Mouse (Mus musculus): ENCODE data around the gene Ptpn13.

The Ptpn13 gene

DNA sequence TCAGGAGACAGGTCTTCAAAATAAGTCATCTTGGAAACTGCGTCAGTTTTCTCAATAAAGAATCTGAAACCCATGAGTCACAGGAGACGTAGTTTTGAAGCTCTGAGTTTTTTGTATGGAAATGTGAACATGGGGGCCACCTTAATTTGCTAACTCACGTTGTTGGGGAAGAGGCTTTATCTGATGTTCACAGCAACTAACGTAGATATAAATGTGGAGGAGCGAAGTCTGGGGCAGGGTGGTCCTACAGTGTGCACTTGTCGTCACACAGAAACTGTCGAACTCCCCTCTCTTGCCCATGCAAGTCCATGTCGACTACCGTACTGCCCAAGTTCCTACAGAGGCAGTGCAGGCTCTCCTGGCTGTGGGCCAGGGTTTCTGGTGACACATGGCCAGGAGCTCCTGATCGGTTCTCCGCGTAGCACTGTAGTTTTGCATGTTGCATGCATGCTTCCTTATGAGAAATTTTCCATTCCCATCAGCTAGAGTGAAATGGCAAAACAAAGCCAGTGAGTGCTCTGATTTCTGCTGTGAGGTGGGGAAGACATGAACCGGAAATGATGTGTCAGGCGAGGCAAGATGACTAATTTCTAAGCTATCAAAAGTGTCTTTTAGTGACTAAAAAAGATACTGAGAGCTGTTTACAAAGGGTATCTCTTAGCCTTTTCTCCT, 93.9 kb downstream of the Ptpn13 start:
- DNase-seq (ENCODE audit: low spot score in 2 of 2), result no peak

DNA sequence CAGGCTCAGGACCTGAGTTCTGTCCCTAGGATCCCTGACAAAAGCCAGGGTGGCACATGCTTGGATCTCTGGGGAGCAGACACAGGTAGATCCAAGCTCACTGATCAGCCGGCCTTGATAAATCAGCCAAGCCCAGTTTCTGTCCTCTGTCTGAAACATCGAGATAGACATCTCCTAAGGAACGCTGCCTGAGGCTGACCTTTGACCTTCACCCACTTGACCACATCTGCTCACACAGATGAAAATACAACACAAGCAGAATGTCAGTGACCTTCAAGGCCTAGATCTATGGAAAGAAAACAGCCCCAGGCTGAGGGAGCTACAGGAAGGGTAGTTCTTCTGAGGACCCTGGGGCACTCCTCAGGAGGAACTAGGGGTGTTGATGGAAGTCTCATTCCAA, 97.4 kb downstream of the Ptpn13 start:
- DNase-seq (ENCODE audit: low spot score in 2 of 2), result no peak

DNA sequence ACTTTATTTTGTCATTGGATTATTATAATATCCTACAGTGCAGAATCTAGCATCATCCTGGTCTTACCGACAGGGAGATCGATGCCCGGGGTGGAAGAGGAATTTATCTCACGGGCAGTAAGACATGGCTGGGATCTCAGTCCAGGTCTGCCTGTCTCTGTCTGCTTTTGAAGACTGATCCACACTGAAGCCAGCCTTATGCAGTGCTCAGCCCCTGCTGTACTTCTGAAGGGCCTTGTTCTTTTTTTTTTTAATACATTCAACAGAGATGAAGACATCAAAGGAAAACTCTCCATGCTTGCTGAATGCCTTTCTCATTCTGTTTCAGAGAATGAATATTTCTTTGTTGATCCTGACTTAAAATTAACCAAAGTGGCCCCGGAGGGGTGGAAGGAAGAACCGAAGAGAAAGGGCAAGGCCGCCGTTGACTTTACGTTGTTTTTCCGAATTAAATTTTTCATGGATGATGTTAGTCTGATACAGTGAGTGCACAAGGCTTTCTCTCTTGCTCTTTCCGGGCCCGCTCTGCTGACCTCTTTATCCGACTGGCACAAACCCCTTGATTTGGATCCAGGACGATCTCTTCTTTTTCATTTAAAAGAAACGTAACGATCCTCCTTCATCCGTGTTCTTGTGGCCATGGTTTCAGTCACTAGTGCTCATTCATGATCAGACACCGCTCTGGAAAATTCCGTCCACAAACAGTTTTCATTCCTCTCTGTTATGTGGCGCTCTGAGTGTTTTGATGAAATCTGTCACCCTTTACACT, 101.9 kb downstream of the Ptpn13 start:
- no peak for DNase-seq (ENCODE audit: low spot score in 2 of 2)

DNA sequence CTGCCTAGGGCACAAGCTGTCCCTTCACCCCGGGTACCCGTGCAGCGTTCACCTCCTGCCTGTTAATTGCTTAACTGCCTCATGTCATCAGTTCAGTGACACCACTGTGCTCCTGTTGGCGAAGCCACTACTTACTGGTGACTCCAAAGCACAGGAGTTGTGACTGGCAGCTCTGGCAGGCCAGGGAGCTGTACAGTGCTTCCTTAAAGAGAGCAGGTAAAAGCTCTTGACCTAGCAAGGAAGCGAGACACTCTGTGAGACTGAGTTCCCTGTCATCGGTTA, 102.4 kb downstream of the Ptpn13 start:
- DNase-seq (ENCODE audit: low spot score in 2 of 2), result no peak

DNA sequence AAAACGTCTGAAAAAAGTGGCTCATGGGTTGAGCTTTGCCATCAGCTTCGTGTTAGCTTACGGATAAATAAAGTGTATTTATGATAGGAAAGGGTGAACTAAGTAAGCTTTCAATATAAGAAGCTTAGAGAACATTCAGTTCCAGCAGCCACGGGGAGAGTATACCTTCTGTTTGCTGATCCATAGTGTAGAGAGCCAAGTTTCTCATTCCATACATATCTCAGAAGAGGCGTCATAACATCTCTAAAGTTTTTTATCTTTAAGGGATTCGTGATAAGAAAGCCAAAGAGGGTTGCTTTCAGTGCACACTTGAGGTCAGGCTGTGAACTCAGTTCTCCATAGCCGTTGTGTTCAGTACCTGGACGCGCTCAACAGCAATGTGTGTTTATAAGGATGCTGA, 105.2 kb downstream of the Ptpn13 start:
- no peak for DNase-seq (ENCODE audit: low spot score in 2 of 2)

DNA sequence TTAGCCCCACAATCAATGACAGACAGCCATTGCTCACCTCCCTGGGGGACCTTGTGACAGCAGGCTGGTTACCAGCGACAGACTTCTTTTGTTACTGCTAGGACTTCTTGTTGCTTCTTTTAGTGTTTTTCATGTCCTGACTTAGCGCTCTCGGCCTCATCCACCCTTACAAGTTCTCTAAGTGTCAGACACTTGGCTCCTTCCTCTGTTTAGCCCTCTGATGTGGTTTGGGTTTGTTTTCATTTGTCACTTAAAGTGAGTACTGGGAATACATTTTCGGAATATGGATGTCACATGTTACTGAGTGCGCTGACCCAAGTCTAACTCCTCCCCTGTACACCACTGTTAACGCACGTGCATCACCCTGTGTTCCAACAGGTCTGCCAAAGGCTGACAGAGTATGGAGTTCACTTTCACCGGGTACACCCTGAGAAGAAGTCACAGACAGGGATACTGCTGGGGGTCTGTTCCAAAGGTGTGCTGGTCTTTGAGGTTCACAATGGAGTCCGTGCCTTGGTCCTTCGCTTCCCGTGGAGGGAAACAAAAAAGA, 107.9 kb downstream of the Ptpn13 start:
- no peak for DNase-seq (ENCODE audit: low spot score in 2 of 2)

DNA sequence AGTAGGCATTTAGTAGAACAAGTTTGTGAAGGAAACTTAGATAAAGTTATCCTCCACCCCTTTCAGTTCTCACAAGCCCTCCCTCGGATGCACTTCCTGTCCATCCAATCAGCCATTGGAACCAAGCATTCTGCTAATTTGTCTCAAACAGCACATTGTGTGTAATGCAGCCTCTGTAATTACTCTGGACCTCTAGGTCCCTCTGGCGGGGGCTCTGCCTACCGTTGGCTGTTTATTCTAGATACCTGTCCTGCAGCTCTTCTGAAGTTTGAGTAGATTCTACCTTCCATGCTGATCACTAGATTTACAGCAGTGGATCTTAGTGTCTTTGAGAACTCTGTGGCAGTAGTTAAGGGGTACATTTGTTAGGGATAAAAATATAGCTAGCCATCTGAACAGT, 109.5 kb downstream of the Ptpn13 start:
- DNase-seq (ENCODE audit: low spot score in 2 of 2), result no peak

DNA sequence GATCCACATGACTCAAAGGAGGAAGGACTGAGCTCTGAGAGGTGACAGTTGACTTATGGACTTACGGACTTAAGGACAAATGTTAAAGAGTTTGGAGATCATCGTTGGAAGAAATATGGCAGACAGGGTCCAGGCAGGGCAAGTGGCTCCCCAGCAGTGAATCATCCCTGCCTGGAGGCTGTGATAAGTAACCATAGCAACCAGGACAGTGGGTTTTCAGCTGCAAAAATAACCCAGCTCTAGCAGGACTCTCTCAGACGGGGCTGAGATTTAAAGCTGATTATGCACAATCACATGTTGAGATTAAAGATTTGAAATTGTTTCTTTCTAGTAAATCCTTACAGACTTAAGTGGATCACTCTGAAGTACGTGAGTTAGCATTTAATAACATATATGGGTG, 112.4 kb downstream of the Ptpn13 start:
- no peak for DNase-seq (ENCODE audit: low spot score in 2 of 2)

DNA sequence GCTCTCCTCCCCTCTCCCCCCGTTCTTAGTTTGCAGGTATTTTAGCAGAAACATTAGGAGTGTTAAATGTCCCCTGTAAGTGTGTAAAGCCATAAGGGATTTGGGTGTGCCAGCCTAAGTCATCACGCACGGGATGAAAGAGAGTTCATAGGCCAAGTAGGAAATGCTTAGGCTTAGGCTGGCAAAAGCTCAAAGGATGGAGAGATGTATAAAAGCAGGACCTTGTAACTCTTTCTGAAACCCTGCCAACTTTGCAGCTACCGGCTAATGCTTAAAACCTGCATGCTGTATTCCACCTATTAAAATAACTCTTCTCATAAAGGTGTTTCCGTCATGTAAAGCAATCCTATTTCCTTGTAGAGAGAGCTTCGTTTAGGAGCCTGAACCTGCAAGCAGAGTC, 115.6 kb downstream of the Ptpn13 start:
- DNase-seq (ENCODE audit: low spot score in 2 of 2), result no peak

DNA sequence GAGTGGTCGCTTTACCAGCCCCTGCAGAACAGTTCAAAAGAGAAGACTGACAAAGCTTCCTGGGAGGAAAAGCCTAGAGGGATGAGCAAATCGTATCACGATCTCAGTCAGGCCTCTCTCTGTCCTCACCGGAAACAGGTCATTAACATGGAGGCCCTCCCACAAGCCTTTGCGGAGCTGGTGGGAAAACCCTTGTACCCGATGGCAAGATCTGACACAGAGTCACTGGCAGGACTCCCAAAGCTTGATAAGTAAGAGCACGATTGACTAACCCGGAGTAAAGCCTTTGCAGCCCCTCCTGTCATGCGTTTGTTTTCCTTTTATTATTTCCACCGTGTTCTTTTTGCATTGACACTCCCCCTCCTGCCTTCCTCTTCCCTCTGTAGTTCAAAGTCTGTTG, 116.1 kb downstream of the Ptpn13 start:
- DNase-seq (ENCODE audit: low spot score in 2 of 2), result no peak

DNA sequence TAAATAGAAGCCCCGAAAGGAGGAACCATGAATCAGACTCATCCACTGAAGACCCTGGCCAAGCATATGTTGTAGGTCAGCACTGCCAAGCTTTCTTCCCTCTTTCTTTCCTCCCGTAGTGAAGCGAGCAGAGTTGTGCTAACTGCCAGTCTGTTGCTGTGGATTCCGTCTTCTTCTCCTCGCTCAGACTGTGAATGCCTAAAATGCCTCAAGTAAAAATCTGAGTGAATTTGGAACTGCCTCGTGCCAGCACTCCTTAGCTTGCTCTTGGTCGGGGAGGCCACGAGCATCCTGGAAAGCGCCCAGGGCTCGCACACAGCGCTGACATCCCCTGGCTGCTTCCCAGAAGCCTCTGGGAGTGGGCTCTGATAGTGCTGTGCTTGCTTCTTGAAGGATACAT, 116.5 kb downstream of the Ptpn13 start:
- no peak for DNase-seq (ENCODE audit: low spot score in 2 of 2)

DNA sequence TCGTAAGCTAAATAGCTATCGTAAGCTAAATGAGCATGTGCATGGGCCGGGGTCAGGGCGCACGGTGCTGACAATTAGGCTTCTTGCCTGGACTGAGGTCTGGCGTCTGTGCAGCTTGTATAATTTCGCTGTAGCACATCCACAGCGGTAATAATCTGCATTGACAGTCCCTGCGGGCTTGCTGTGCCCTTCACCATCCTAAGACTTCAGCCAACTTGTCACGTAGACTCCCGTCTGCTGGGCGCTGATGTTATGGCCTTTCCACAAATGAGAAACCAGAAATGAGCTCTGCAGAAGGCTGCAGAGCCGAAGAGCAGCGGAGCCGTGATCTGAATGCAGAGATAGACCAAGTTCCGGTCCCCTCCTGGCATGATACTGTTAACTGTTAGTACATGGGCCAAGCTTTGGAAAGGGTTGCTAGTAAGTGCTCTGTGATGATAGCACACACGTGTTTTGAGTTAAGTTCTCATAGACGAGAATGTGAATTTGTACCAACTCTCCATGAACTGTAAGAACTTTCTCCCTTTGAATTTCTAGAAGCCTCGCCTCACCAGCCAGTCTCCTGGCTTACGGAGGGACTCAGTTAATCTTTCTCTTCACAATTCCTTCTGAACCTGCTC, 120.5 kb downstream of the Ptpn13 start:
- DNase-seq (ENCODE audit: low spot score in 2 of 2), result no peak

DNA sequence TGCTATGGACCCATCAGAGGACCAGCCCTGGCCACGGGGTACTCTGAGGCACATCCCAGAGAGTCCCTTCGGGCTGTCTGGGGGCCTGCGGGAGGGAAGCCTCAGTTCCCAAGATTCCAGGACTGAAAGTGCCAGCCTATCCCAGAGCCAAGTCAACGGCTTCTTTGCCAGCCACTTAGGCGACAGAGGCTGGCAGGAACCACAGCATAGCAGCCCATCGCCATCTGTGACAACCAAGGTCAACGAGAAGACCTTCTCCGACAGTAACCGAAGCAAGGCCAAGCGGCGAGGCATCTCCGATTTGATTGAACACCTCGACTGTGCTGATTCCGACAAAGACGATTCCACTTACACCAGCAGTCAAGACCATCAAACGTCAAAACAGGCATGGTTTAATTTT, 129.8 kb downstream of the Ptpn13 start:
- no peak for DNase-seq (ENCODE audit: low spot score in 2 of 2)

DNA sequence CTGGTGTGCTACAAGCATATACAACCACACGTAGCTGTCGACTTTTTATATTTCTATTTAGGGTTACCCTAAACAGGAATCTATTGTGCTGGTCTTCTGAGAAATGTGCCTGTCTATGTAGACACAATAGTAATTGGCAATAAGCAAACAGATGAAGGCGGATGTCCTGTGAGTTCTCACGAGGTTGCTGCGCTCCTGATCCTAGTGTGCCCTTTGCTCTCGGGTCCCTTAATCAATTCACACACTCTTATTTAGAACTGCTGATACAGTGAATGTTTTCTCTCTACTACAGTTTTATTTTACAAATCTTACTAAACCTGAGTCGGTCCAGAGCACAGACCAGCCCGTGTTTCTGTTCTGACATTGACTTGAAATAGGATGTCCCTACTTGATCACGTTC, 135.6 kb downstream of the Ptpn13 start:
- DNase-seq (ENCODE audit: low spot score in 2 of 2), result no peak

DNA sequence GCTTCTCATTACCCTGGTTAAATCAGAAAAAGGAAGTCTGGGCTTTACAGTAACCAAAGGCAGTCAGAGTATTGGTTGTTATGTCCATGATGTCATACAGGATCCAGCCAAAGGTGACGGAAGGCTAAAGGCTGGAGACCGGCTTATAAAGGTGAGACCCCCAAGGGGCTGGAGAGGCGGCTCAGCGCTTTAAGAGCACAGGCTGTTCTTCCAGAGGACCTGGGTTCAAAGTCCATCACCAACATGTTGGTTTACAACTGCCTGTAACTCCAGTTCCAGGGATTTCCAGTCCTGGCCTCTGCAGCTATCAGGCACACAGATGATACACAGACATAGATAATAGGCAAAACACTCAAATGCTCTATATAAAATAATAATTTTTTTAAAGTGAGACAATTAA, 143.0 kb downstream of the Ptpn13 start:
- DNase-seq (ENCODE audit: low spot score in 2 of 2), result no peak

DNA sequence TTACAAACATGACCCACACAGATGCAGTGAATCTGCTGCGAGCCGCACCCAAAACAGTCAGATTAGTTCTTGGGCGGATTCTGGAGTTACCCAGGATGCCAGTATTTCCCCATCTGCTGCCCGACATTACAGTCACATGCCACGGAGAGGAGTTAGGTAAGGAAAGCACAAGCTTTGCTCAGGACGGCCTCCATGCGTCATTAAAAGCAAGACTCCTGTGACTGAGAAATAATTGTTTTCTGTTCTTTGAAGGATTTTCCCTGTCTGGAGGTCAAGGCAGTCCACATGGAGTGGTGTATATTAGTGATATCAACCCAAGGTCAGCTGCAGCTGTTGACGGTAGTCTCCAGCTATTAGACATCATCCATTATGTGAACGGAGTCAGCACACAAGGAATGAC, 144.5 kb downstream of the Ptpn13 start:
- no peak for DNase-seq (ENCODE audit: low spot score in 2 of 2)

DNA sequence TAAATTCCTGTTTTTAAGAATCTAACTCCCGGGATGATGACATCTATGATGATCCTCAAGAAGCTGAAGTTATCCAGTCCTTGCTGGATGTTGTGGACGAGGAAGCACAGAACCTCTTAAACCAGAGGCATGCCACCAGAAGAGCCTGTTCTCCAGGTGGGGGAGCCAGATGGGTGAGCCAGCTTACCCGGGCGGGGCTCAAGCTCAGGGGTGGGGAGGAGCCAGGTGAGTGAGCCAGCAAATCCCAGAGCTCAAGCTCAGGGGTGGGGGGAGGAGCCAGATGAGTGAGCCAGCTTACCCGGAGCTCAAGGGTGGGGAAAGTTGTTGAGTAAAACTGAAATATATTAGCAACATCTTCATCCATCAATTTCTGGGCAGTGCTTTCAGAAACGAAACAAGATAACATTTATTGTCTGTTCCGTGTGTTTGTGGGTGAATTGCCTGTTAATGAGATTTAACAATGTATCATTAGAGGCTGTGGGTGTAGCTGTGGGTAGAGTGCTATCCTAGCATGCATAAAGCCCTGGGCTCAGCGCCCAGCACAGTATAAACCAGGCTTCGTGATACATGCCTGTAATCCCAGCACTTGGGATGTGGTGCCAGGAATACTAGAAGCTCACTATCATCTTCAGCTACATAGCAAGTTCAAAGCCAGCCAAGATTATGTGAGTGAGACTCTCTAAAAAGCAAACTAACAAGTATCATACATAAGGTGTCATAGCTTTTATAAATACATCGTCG, 154.9 kb downstream of the Ptpn13 start:
- DNase-seq (ENCODE audit: low spot score in 2 of 2), result no peak

DNA sequence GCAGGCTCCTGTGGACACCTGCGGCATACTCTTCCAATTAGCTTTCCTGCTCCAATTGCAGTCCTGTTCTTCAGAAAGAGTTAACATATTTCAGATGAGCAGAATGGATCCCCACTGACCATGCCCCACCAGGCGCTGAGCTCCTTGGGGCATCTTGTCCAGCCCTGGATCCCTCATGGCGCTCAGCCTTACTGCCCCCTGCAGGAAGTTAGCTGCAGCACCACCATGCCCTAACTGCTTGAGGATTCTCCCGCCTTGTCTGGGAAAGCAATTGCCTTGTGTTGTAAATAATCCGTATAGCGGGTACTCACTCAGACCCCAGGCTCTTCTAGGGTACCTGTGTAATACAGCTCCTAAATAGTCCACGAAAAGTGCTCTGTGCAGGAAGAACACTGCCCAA, 162.2 kb downstream of the Ptpn13 start:
- no peak for DNase-seq (ENCODE audit: low spot score in 2 of 2)

DNA sequence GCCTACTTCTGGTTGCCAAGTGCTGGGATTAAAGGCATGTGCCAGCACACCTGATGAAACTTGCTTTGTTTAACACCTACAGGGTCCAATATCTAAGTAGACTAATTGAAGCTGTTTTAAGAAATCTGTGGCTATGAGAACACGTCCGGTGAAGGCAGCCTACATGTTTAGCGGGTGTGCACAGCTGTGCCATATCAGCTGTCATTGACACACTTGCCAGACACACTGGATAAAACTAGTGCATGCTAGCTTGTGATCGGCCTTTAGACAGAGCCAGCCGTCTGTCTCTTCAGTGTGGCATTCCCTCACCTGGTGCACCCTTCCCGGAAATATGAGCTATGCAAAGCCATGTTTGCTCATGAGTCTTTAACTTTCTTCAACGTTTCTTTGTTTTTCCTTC, 166.9 kb downstream of the Ptpn13 start:
- DNase-seq (ENCODE audit: low spot score in 2 of 2), result no peak

DNA sequence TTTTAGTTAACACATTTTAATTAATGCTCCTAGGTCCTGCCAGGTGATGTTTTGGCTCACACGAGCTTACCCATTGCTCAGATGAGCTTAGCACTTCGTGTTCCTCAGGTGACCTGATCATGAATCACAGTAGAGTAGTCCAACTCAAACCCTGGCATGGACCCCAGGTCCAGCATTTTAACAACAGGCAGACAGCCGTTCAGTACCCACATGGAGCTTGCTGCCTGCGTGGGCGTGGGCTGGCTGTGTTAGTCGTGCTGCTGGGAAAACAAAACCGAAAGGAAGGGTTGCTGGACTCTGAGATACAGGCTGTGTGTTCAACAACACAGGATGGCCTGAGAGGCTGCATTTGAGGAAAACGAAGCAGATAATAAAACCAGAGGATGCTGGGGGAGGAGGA, 167.7 kb downstream of the Ptpn13 start:
- no peak for DNase-seq (ENCODE audit: low spot score in 2 of 2)

DNA sequence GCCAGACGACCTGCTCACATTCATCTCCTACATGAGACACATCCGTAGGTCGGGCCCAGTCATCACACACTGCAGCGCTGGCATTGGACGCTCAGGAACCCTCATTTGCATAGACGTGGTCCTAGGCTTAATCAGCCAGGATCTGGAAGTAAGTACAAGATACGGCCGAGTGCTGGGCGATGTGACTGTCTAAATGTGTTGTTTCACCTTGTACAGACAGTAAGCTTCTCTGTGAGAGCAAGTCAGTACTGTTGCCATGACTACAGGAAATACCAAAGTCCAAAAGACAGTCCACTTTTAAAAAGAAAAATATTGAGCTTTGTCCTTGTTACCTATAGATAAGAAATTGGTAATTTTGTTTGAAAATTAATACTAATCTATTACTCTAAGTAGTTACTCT, 168.6 kb downstream of the Ptpn13 start:
- no peak for DNase-seq (ENCODE audit: low spot score in 2 of 2)

DNA sequence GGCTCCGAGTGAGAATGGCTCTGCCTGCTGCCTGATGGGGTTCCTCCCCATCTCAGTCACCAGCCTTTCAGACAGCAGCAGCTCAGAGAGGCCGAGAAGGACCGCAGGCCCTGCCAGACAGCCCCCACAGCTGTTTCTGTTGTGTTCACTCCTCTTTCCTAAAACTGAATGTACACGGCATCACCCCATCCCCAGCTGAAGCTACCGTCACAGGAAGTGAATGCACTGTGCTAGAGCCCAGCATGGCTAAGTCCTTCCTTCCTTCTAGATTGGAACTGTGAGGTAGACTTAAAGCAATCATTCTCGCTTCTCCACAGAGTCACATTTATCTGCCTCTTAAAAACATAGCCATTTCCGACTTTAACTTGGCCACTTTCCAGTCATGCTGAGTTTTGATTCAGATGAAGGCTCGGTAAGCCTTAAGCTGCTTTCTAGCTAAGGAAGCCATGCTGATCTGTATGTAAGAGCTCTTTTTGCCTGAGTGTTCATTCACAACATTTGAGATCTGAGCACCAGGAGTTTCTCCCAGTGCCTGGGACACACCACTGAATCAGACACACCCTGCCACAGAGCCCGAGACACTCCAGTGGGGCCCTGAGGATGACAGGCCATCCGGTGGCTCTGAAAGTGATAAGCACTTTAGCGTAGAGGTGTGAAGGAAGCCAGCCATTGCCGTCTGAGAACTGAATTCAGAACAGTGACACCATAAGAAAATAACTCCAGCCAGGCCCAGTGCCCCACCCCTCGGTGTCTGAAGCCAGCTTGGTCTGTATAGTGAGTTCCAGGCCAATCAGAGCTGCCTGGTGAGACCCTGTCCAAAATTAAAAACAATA, 170.6 kb downstream of the Ptpn13 start:
- DNase-seq (ENCODE audit: low spot score in 2 of 2), result peak in 1 of 2 experiments; percentile 13
